9 mouse cellular contexts compared by ENCODE assay signal in genomic region chr1:38241801-38242200, GRCm38 (mm10).
A peak's percentile ranks its signal among the peaks of the same experiment; 100 is the strongest.
DNase-seq lines count a peak whose midpoint lies in the region; ATAC-seq and TF ChIP-seq lines count a peak whose summit lies in the region.
"Had no signal": no experiment of that assay in that cellular context is flagged by ENCODE, and none has a peak within 500 bp of the region (broad histone marks: within the 10 kb centered on the region; RNA-seq: fewer than 3 reads in every experiment).

No protein-coding gene starts in this region.

- H3K9me3 ChIP-seq in kidney, embryonic 16.5 days (ENCODE audit: low read length), result no peaks in the 10 kb centered on the region
- H3K9me3 ChIP-seq: embryonic facial prominence, embryonic 13.5 days had no signal

- peak overlapping the region; percentile 17; the same call in 1 of the 2 replicates for H3K27ac ChIP-seq in testis, adult 2 months (ENCODE audit: control insufficient read depth, insufficient read depth, low read depth, low read length)
- peak overlapping the region; percentile 55 for H3K27ac ChIP-seq in kidney, embryonic 16.5 days (ENCODE audit: low read length)
- H3K27ac ChIP-seq: embryonic facial prominence, embryonic 13.5 days had no signal

- DNase-seq in testis, postnatal 10 days (ENCODE audit: low spot score), result no peak
- peak; percentile 62 for DNase-seq in heart, adult 8-10 months (ENCODE audit: low spot score)
- DNase-seq in ovary, postnatal 36 days (ENCODE audit: low spot score), result peak; percentile 83
- no peak for DNase-seq in right cerebral cortex, adult 2 months (ENCODE audit: low spot score in 2 of 2)
- no peak for DNase-seq in yolk sac, embryonic 10.5 days (ENCODE audit: low spot score)

- 42% methylated on average over 4 of the region's 4 CpGs for WGBS in kidney, embryonic 16.5 days

- H3K4me1 ChIP-seq in testis, adult 2 months (ENCODE audit: control insufficient read depth, insufficient read depth, low read length), result peaks cover 6% of the 10 kb centered on the region
- peaks cover 26% of the 10 kb centered on the region for H3K4me1 ChIP-seq in kidney, embryonic 16.5 days (ENCODE audit: insufficient read depth, low read length)

- TF ChIP-seq CTCF in testis, adult 2 months (IDR thresholded peaks at IDR 0.05; ENCODE audit: control insufficient read depth, insufficient read depth, insufficient replicate concordance, low read depth, low read length), result peak; percentile 10; the same call in 1 of the 2 replicates

- no peak overlapping the region for H3K9ac ChIP-seq in kidney, embryonic 16.5 days (replicated peaks; ENCODE audit: low read length)
- H3K9ac ChIP-seq: embryonic facial prominence, embryonic 13.5 days had no signal

- peak; percentile 46 for ATAC-seq in kidney, embryonic 16.5 days (ENCODE audit: low FRiP score, low TSS enrichment)
- ATAC-seq in erythroid progenitor cell, adult 5-6 weeks (replicated peaks; ENCODE audit: low FRiP score, poor library complexity, severe bottlenecking), result no peak

- no peaks in the 10 kb centered on the region for H3K27me3 ChIP-seq in testis, adult 2 months (ENCODE audit: control insufficient read depth, insufficient read depth, low read length)
- H3K27me3 ChIP-seq in kidney, embryonic 16.5 days (ENCODE audit: insufficient read depth, low read length), result no peaks in the 10 kb centered on the region
- H3K27me3 ChIP-seq: embryonic facial prominence, embryonic 13.5 days had no signal

- no peak overlapping the region for H3K4me3 ChIP-seq in testis, adult 2 months (ENCODE audit: control insufficient read depth, low read depth, low read length)
- H3K4me3 ChIP-seq in kidney, embryonic 16.5 days (ENCODE audit: low read length), result no peak overlapping the region
- H3K4me3 ChIP-seq: embryonic facial prominence, embryonic 13.5 days had no signal

- no peak for TF ChIP-seq POLR2A in testis, adult 2 months (IDR thresholded peaks at IDR 0.05; ENCODE audit: control insufficient read depth, low read depth, low read length)

- no peak overlapping the region for H3K4me2 ChIP-seq in kidney, embryonic 16.5 days (replicated peaks; ENCODE audit: low read depth, low read length)
- H3K4me2 ChIP-seq: embryonic facial prominence, embryonic 13.5 days had no signal

- no peaks in the 10 kb centered on the region for H3K36me3 ChIP-seq in testis, adult 2 months (ENCODE audit: control insufficient read depth, insufficient read depth, low read length)
- no peaks in the 10 kb centered on the region for H3K36me3 ChIP-seq in kidney, embryonic 16.5 days (ENCODE audit: insufficient read depth, low read length)

Comparison
In these comparisons a context has a peak if more than half of its experiments do, and no peak if none do; other contexts are left out.
1. DNase-seq: peak in heart, adult 8-10 months (single experiment) and ovary, postnatal 36 days (single experiment); none in testis, postnatal 10 days (single experiment), right cerebral cortex, adult 2 months (0 of 2) and yolk sac, embryonic 10.5 days (single experiment).